In genomic region chr11:118298810-118299209, GRCm38 (mm10) we compare ENCODE assay signal across 19 mouse cellular contexts. TPM values are rescaled to one million over a fixed set of nuclear protein-coding genes. Genes with fewer than 3 reads are reported as not detected.
DNase-seq lines count a peak whose midpoint lies in the region; ATAC-seq and TF ChIP-seq lines count a peak whose summit lies in the region.
"Had no signal": no experiment of that assay in that cellular context is flagged by ENCODE, and none has a peak within 500 bp of the region (broad histone marks: within the 10 kb centered on the region; RNA-seq: fewer than 3 reads in every experiment).

No protein-coding gene starts in this region.

- H3ac ChIP-seq in myocyte (ENCODE audit: control insufficient read depth, insufficient read length) = no peak overlapping the region

- no peak overlapping the region for H3K9ac ChIP-seq in limb, embryonic 15.5 days
- no peak overlapping the region for H3K9ac ChIP-seq in liver, embryonic 11.5 days (ENCODE audit: low read depth, low read length)
- H3K9ac ChIP-seq in neural tube, embryonic 15.5 days (replicated peaks) = no peak overlapping the region
- H3K9ac ChIP-seq: embryonic facial prominence, embryonic 12.5 days; hindbrain, embryonic 12.5 days; neural tube, embryonic 12.5 days had no signal

- H3K4me3 ChIP-seq in limb, embryonic 15.5 days = no peak overlapping the region
- no peak overlapping the region for H3K4me3 ChIP-seq in limb, embryonic 10.5 days
- no peak overlapping the region for H3K4me3 ChIP-seq in liver, embryonic 11.5 days (ENCODE audit: low read depth, low read length)
- no peak overlapping the region for H3K4me3 ChIP-seq in myocyte
- no peak overlapping the region for H3K4me3 ChIP-seq in neural tube, embryonic 15.5 days (replicated peaks)
- H3K4me3 ChIP-seq: embryonic facial prominence, embryonic 12.5 days; hindbrain, embryonic 12.5 days; neural tube, embryonic 12.5 days had no signal

- peaks cover 40% of the 10 kb centered on the region for H3K36me3 ChIP-seq in limb, embryonic 15.5 days
- H3K36me3 ChIP-seq in limb, embryonic 10.5 days = peaks cover 40% of the 10 kb centered on the region
- no peaks in the 10 kb centered on the region for H3K36me3 ChIP-seq in liver, embryonic 11.5 days (ENCODE audit: control insufficient read depth, insufficient read depth, low read length)
- H3K36me3 ChIP-seq in myocyte (ENCODE audit: control insufficient read depth, insufficient read depth) = peaks cover 29% of the 10 kb centered on the region
- peaks cover 20% of the 10 kb centered on the region; the same call in 1 of the 2 replicates for H3K36me3 ChIP-seq in neural tube, embryonic 15.5 days

- no peaks in the 10 kb centered on the region for H3K79me2 ChIP-seq in myocyte (ENCODE audit: control insufficient read depth, insufficient read depth)

- H3K4me1 ChIP-seq in limb, embryonic 15.5 days = no peaks in the 10 kb centered on the region
- peaks cover 3% of the 10 kb centered on the region; the same call in 1 of the 2 replicates for H3K4me1 ChIP-seq in limb, embryonic 10.5 days
- H3K4me1 ChIP-seq in liver, embryonic 11.5 days (replicated peaks; ENCODE audit: control insufficient read depth, insufficient read depth, low read length) = no peaks in the 10 kb centered on the region
- H3K4me1 ChIP-seq in neural tube, embryonic 15.5 days = no peaks in the 10 kb centered on the region
- H3K4me1 ChIP-seq: embryonic facial prominence, embryonic 12.5 days; neural tube, embryonic 12.5 days had no signal

- H3K9me3 ChIP-seq in limb, embryonic 15.5 days = no peaks in the 10 kb centered on the region
- H3K9me3 ChIP-seq in limb, embryonic 10.5 days (replicated peaks) = no peaks in the 10 kb centered on the region
- no peaks in the 10 kb centered on the region for H3K9me3 ChIP-seq in liver, embryonic 11.5 days (ENCODE audit: control insufficient read depth, low read length)
- no peaks in the 10 kb centered on the region for H3K9me3 ChIP-seq in neural tube, embryonic 15.5 days (replicated peaks)
- H3K9me3 ChIP-seq: embryonic facial prominence, embryonic 12.5 days; hindbrain, embryonic 12.5 days; neural tube, embryonic 12.5 days had no signal

- WGBS in limb, embryonic 15.5 days = 56% methylated on average over 2 of the region's 2 CpGs
- 79% methylated on average over 2 of the region's 2 CpGs for WGBS in limb, embryonic 10.5 days
- 67% methylated on average over 2 of the region's 2 CpGs for WGBS in liver, embryonic 11.5 days
- 69% methylated on average over 2 of the region's 2 CpGs for WGBS in neural tube, embryonic 15.5 days

- peak; percentile 42; the same call in 1 of the 2 replicates for ATAC-seq in limb, embryonic 15.5 days (ENCODE audit: insufficient number of reproducible peaks, low FRiP score, low TSS enrichment, low read depth)
- peak; percentile 56; the same call in 1 of the 2 replicates for ATAC-seq in liver, embryonic 11.5 days (replicated peaks; ENCODE audit: low FRiP score)
- no peak for ATAC-seq in neural tube, embryonic 15.5 days (ENCODE audit: low FRiP score)
- ATAC-seq: midbrain, embryonic 16.5 days; Patski had no signal

- no peak for DNase-seq in limb, embryonic 10.5 days (ENCODE audit: low spot score)
- peak; percentile 41 for DNase-seq in NIH3T3 (ENCODE audit: low read depth)
- no peak for DNase-seq in liver, embryonic 11.5 days (ENCODE audit: low spot score)
- DNase-seq in neural tube, embryonic 10.5 days (ENCODE audit: extremely low spot score, low spot score) = no peak
- no peak for DNase-seq in frontal cortex, postnatal 36 days (ENCODE audit: low spot score in 2 of 2)
- DNase-seq: cerebellum, postnatal 36 days; heart, adult 11 months; kidney, adult 11 months; lung, postnatal 36 days; thymus, adult 2 months had no signal

- TF ChIP-seq POLR2A in myocyte (IDR thresholded peaks at IDR 0.05; ENCODE audit: insufficient read length, low read depth) = no peak

- no peaks in the 10 kb centered on the region for H3K27me3 ChIP-seq in limb, embryonic 15.5 days
- H3K27me3 ChIP-seq in limb, embryonic 10.5 days (ENCODE audit: low read depth, poor library complexity, severe bottlenecking) = no peaks in the 10 kb centered on the region
- H3K27me3 ChIP-seq in liver, embryonic 11.5 days (replicated peaks; ENCODE audit: control insufficient read depth, insufficient read depth, low read length) = no peaks in the 10 kb centered on the region
- H3K27me3 ChIP-seq in myocyte (ENCODE audit: control insufficient read depth, insufficient read depth, insufficient read length) = no peaks in the 10 kb centered on the region
- H3K27me3 ChIP-seq in neural tube, embryonic 15.5 days (replicated peaks) = no peaks in the 10 kb centered on the region
- H3K27me3 ChIP-seq: embryonic facial prominence, embryonic 12.5 days; hindbrain, embryonic 12.5 days; neural tube, embryonic 12.5 days; Patski had no signal

- H3K4me2 ChIP-seq in limb, embryonic 15.5 days = no peak overlapping the region
- no peak overlapping the region for H3K4me2 ChIP-seq in liver, embryonic 11.5 days
- no peak overlapping the region for H3K4me2 ChIP-seq in myocyte (ENCODE audit: low read depth)
- H3K4me2 ChIP-seq in neural tube, embryonic 15.5 days = no peak overlapping the region
- H3K4me2 ChIP-seq: embryonic facial prominence, embryonic 12.5 days; hindbrain, embryonic 12.5 days; neural tube, embryonic 12.5 days had no signal

- no peak overlapping the region for H3K27ac ChIP-seq in limb, embryonic 15.5 days
- no peak overlapping the region for H3K27ac ChIP-seq in limb, embryonic 10.5 days
- H3K27ac ChIP-seq in liver, embryonic 11.5 days (ENCODE audit: low read depth, low read length) = no peak overlapping the region
- no peak overlapping the region for H3K27ac ChIP-seq in neural tube, embryonic 15.5 days (replicated peaks)
- H3K27ac ChIP-seq: embryonic facial prominence, embryonic 12.5 days; hindbrain, embryonic 12.5 days; neural tube, embryonic 12.5 days had no signal

TF ChIP-seq in myocyte, 11 proteins besides CTCF, POLR2A, EP300 and RAD21:
- TF ChIP-seq TCF12 (IDR thresholded peaks at IDR 0.05; ENCODE audit: insufficient read depth, poor library complexity, severe bottlenecking) = no peak
- TF ChIP-seq POLR2AphosphoS2 (IDR thresholded peaks at IDR 0.05; ENCODE audit: insufficient read length, low read depth) = peak; percentile 47

RNA-seq across cellular contexts. Expression of gene Usp36, which starts 8.8 kb away (rescaled TPM):
- polyA plus RNA-seq in limb, embryonic 15.5 days (2015; fragmentation: Nextera tagmentation; extraction: Ambion mirVana) = 21.0 and 21.3 TPM in 2 replicates
- 25.6 and 27.4 TPM in 2 replicates for polyA plus RNA-seq in limb, embryonic 10.5 days (2016; fragmentation: Nextera tagmentation; extraction: Ambion mirVana)
- polyA plus RNA-seq in liver, embryonic 11.5 days (2014; fragmentation: Nextera tagmentation; extraction: Ambion mirVana) = 19.2 and 20.8 TPM in 2 replicates
- polyA plus RNA-seq in myocyte (2012; fragmentation: generic; extraction: Trizol) = 19.5 TPM
- polyA plus RNA-seq in neural tube, embryonic 15.5 days (2015; fragmentation: Nextera tagmentation; extraction: Ambion mirVana) = 17.5 and 19.5 TPM in 2 replicates

RNA-seq across cellular contexts. Expression of gene Cep295nl, which starts 43.5 kb away (rescaled TPM):
- polyA plus RNA-seq in limb, embryonic 15.5 days (2015; fragmentation: Nextera tagmentation; extraction: Ambion mirVana) = 1.2 and 1.5 TPM in 2 replicates
- polyA plus RNA-seq in limb, embryonic 10.5 days (2016; fragmentation: Nextera tagmentation; extraction: Ambion mirVana) = 0.61 and 1.1 TPM in 2 replicates
- polyA plus RNA-seq in liver, embryonic 11.5 days (2014; fragmentation: Nextera tagmentation; extraction: Ambion mirVana) = 0.14 TPM in 1 of 2 replicates, not detected in the other
- polyA plus RNA-seq in myocyte (2012; fragmentation: generic; extraction: Trizol) = 0.60 TPM
- polyA plus RNA-seq in neural tube, embryonic 15.5 days (2015; fragmentation: Nextera tagmentation; extraction: Ambion mirVana) = 0.18 and 0.37 TPM in 2 replicates
- polyA plus RNA-seq: large intestine, adult 2 months had no signal

RNA-seq across cellular contexts. Expression of gene Cyth1, which starts 50.4 kb away (rescaled TPM):
- polyA plus RNA-seq in limb, embryonic 15.5 days (2015; fragmentation: Nextera tagmentation; extraction: Ambion mirVana) = 16.1 and 16.2 TPM in 2 replicates
- polyA plus RNA-seq in limb, embryonic 10.5 days (2016; fragmentation: Nextera tagmentation; extraction: Ambion mirVana) = 17.9 and 22.6 TPM in 2 replicates
- 6.1 and 6.7 TPM in 2 replicates for polyA plus RNA-seq in liver, embryonic 11.5 days (2014; fragmentation: Nextera tagmentation; extraction: Ambion mirVana)
- polyA plus RNA-seq in myocyte (2012; fragmentation: generic; extraction: Trizol) = 16.1 TPM
- 22.5 and 24.8 TPM in 2 replicates for polyA plus RNA-seq in neural tube, embryonic 15.5 days (2015; fragmentation: Nextera tagmentation; extraction: Ambion mirVana)

RNA-seq across cellular contexts. Expression of gene Timp2, which starts 56.7 kb away (rescaled TPM):
- polyA plus RNA-seq in limb, embryonic 15.5 days (2015; fragmentation: Nextera tagmentation; extraction: Ambion mirVana) = 140 and 168 TPM in 2 replicates
- 35.4 and 49.6 TPM in 2 replicates for polyA plus RNA-seq in limb, embryonic 10.5 days (2016; fragmentation: Nextera tagmentation; extraction: Ambion mirVana)
- 17.8 and 18.1 TPM in 2 replicates for polyA plus RNA-seq in liver, embryonic 11.5 days (2014; fragmentation: Nextera tagmentation; extraction: Ambion mirVana)
- polyA plus RNA-seq in myocyte (2012; fragmentation: generic; extraction: Trizol) = 321 TPM
- 84.6 and 86.6 TPM in 2 replicates for polyA plus RNA-seq in neural tube, embryonic 15.5 days (2015; fragmentation: Nextera tagmentation; extraction: Ambion mirVana)
